Mouse (Mus musculus): ENCODE results near the gene Mex3d. TPM values are rescaled to one million over a fixed set of nuclear protein-coding genes. Genes with fewer than 3 reads are reported as not detected.

Mex3d gene
- polyA plus RNA-seq, 1 experiment = 0.53 TPM

- Histone ChIP-seq H3K4me3 (replicated peaks) (peak overlapping the region; percentile 69), H3K4me1 (ENCODE audit: control insufficient read depth) (peaks cover 93% of the 10 kb centered on the region), H3K27me3 (ENCODE audit: control insufficient read depth) (peaks cover 64% of the 10 kb centered on the region), H3K36me3 (ENCODE audit: control insufficient read depth) (no peaks in the 10 kb centered on the region), H3K9me3 (ENCODE audit: control insufficient read depth, low read length) (peaks cover 17% of the 10 kb centered on the region)
- TF ChIP-seq GATA1 (IDR thresholded peaks at IDR 0.05; ENCODE audit: low read length) (peak; percentile 56), TAL1 (IDR thresholded peaks at IDR 0.05; ENCODE audit: low read length) (peak; percentile 79)
Observed at GRCm38 (mm10) chr10:80344131-80344661, 43.3 kb downstream of the Mex3d start.

GRCm38 (mm10) chr10:80343425-80343895 lies 44.0 kb downstream of the Mex3d start:
- H3K36me3 ChIP-seq (ENCODE audit: control insufficient read depth) = no peaks in the 10 kb centered on the region
- H3K4me1 ChIP-seq (ENCODE audit: control insufficient read depth) = peaks cover 87% of the 10 kb centered on the region
- H3K4me3 ChIP-seq (replicated peaks) = peak overlapping the region; percentile 69
- peaks cover 57% of the 10 kb centered on the region for H3K27me3 ChIP-seq (ENCODE audit: control insufficient read depth)
- no peak for TF ChIP-seq TAL1 (IDR thresholded peaks at IDR 0.05; ENCODE audit: low read length)
- TF ChIP-seq GATA1 (IDR thresholded peaks at IDR 0.05; ENCODE audit: low read length) = no peak
- H3K9me3 ChIP-seq (ENCODE audit: control insufficient read depth, low read length) = peaks cover 17% of the 10 kb centered on the region

GRCm38 (mm10) chr10:80342749-80343424 lies 44.6 kb downstream of the Mex3d start:
- Histone ChIP-seq H3K4me3 (replicated peaks) (peak overlapping the region; percentile 69), H3K36me3 (ENCODE audit: control insufficient read depth) (peaks cover 3% of the 10 kb centered on the region; the same call in 1 of the 2 replicates), H3K27me3 (ENCODE audit: control insufficient read depth) (peaks cover 51% of the 10 kb centered on the region), H3K4me1 (ENCODE audit: control insufficient read depth) (peaks cover 85% of the 10 kb centered on the region), H3K9me3 (ENCODE audit: control insufficient read depth, low read length) (peaks cover 17% of the 10 kb centered on the region)
- TF ChIP-seq GATA1 (IDR thresholded peaks at IDR 0.05; ENCODE audit: low read length) (no peak), TAL1 (IDR thresholded peaks at IDR 0.05; ENCODE audit: low read length) (no peak)

GRCm38 (mm10) chr10:80342305-80342748 lies 45.1 kb downstream of the Mex3d start:
- peaks cover 3% of the 10 kb centered on the region for H3K36me3 ChIP-seq (ENCODE audit: control insufficient read depth)
- H3K9me3 ChIP-seq (ENCODE audit: control insufficient read depth, low read length) = peaks cover 17% of the 10 kb centered on the region
- H3K4me1 ChIP-seq (ENCODE audit: control insufficient read depth) = peaks cover 79% of the 10 kb centered on the region
- no peak for TF ChIP-seq TAL1 (IDR thresholded peaks at IDR 0.05; ENCODE audit: low read length)
- TF ChIP-seq GATA1 (IDR thresholded peaks at IDR 0.05; ENCODE audit: low read length) = no peak
- H3K4me3 ChIP-seq (replicated peaks) = peak overlapping the region; percentile 69
- peaks cover 46% of the 10 kb centered on the region for H3K27me3 ChIP-seq (ENCODE audit: control insufficient read depth)

- Histone ChIP-seq H3K36me3 (ENCODE audit: control insufficient read depth) (peaks cover 9% of the 10 kb centered on the region), H3K4me1 (ENCODE audit: control insufficient read depth) (peaks cover 75% of the 10 kb centered on the region), H3K9me3 (ENCODE audit: control insufficient read depth, low read length) (peaks cover 17% of the 10 kb centered on the region), H3K4me3 (replicated peaks) (peak overlapping the region; percentile 69), H3K27me3 (ENCODE audit: control insufficient read depth) (peaks cover 41% of the 10 kb centered on the region)
- TF ChIP-seq TAL1 (IDR thresholded peaks at IDR 0.05; ENCODE audit: low read length) (no peak), GATA1 (IDR thresholded peaks at IDR 0.05; ENCODE audit: low read length) (no peak)
Observed at GRCm38 (mm10) chr10:80341491-80342304, 45.8 kb downstream of the Mex3d start.

GRCm38 (mm10) chr10:80341026-80341425 lies 46.4 kb downstream of the Mex3d start:
- H3K4me3 ChIP-seq (replicated peaks) = no peak overlapping the region
- H3K4me1 ChIP-seq (ENCODE audit: control insufficient read depth) = peaks cover 77% of the 10 kb centered on the region
- H3K9me3 ChIP-seq (ENCODE audit: control insufficient read depth, low read length) = peaks cover 17% of the 10 kb centered on the region
- H3K36me3 ChIP-seq (ENCODE audit: control insufficient read depth) = peaks cover 16% of the 10 kb centered on the region
- peaks cover 39% of the 10 kb centered on the region for H3K27me3 ChIP-seq (ENCODE audit: control insufficient read depth)
- no peak for TF ChIP-seq GATA1 (IDR thresholded peaks at IDR 0.05; ENCODE audit: low read length)
- TF ChIP-seq TAL1 (IDR thresholded peaks at IDR 0.05; ENCODE audit: low read length) = no peak

GRCm38 (mm10) chr10:80339941-80340750 lies 47.3 kb downstream of the Mex3d start:
- Histone ChIP-seq H3K36me3 (ENCODE audit: control insufficient read depth) (peaks cover 25% of the 10 kb centered on the region), H3K4me1 (ENCODE audit: control insufficient read depth) (peaks cover 74% of the 10 kb centered on the region), H3K4me3 (replicated peaks) (peak overlapping the region; percentile 40), H3K27me3 (ENCODE audit: control insufficient read depth) (peaks cover 35% of the 10 kb centered on the region), H3K9me3 (ENCODE audit: control insufficient read depth, low read length) (peaks cover 25% of the 10 kb centered on the region)
- TF ChIP-seq GATA1 (IDR thresholded peaks at IDR 0.05; ENCODE audit: low read length) (no peak), TAL1 (IDR thresholded peaks at IDR 0.05; ENCODE audit: low read length) (no peak)

- H3K36me3 ChIP-seq (ENCODE audit: control insufficient read depth) = peaks cover 60% of the 10 kb centered on the region
- peaks cover 71% of the 10 kb centered on the region for H3K4me1 ChIP-seq (ENCODE audit: control insufficient read depth)
- peaks cover 13% of the 10 kb centered on the region for H3K27me3 ChIP-seq (ENCODE audit: control insufficient read depth)
- no peak overlapping the region for H3K4me3 ChIP-seq (replicated peaks)
- TF ChIP-seq GATA1 (IDR thresholded peaks at IDR 0.05; ENCODE audit: low read length) = no peak
- TF ChIP-seq TAL1 (IDR thresholded peaks at IDR 0.05; ENCODE audit: low read length) = no peak
- H3K9me3 ChIP-seq (ENCODE audit: control insufficient read depth, low read length) = peaks cover 27% of the 10 kb centered on the region
Observed at GRCm38 (mm10) chr10:80336263-80336662, 51.2 kb downstream of the Mex3d start.

All from erythroblast, embryonic 14.5 days (primary cell).